Mouse (Mus musculus) megakaryocyte-erythroid progenitor cell, adult 5 weeks (primary cell): ENCODE data around the gene Lgi1. TPM values are rescaled to one million over a fixed set of nuclear protein-coding genes. Genes with fewer than 3 reads are reported as not detected.

ENCODE experiments used
- polyA plus RNA-seq: library from polyadenylated mRNA; stranded (reverse); fragments of >175 nt; gene quantifications from 2 replicates; pipeline ENCODE4 v1.2.3, GENCODE M21; 2012

Gene Lgi1
- polyA plus RNA-seq = not detected in 2 replicates

GRCm38 (mm10) chr19:38264505-38265500, at the start of gene Lgi1:
Gene Lgi1 (plus strand): TSS chr19:38264536.

DNA sequence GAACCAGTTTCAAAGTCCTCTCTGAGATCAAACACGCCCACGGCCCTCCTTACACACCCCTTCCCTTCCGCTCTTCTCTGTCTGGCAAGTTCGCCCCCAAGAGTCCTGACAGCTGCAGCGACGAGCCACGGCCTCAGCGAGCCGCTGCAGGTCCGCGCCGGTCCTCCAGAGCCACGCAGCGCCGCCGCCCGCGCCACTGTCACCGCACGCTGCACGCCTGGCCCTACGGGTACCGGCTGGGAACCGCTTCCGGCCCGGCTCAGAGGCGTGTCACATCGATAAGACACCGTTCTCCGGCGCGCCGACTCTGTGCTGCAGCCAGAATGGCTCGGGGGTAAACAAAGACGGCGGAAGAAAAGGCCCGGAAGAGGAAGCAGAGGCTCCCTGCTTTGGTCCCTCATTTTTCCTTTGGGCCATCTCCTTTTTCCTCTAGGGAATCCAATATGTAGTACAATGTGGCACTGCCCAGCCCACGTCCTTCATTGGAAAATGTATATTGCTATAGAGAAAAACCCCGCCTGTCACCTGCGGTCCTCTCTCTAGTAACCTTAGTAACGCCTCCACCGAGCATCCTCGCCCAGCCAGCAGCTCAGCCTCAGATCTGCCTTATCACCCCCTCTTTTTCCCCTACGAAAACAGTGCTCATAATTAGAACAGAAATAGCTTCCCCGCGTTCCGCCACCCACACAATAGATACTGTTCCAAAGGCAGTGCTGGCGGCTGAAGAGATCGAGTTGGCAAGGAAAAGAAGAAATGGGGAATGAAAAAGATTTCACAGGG, 40.2 kb upstream of the Lgi1 start, which contains the start of gene Fra10ac1:
Fra10ac1 (minus strand) TSS at position 252 of the 780 bp plus-strand sequence.

Other genes with a start within 250 kb of the Lgi1 start
- 0.93 and 1.3 TPM in 2 replicates for gene Myof, start 221.0 kb upstream of the Lgi1 start, polyA plus RNA-seq
- 2.7 and 3.4 TPM in 2 replicates for gene Cep55, start 209.5 kb upstream of the Lgi1 start, polyA plus RNA-seq
- 0.22 and 0.36 TPM in 2 replicates for gene Ffar4, start 167.5 kb upstream of the Lgi1 start, polyA plus RNA-seq
- gene Rbp4, start 139.3 kb upstream of the Lgi1 start, polyA plus RNA-seq = not detected in 2 replicates
- gene Pde6c, start 131.8 kb upstream of the Lgi1 start, polyA plus RNA-seq = not detected in 2 replicates
- gene Fra10ac1, start 40.4 kb upstream of the Lgi1 start, polyA plus RNA-seq = 12.9 and 17.9 TPM in 2 replicates
- gene Slc35g1, start 131.4 kb downstream of the Lgi1 start, polyA plus RNA-seq = 3.4 and 5.2 TPM in 2 replicates
- gene Plce1, start 216.6 kb downstream of the Lgi1 start, polyA plus RNA-seq = 0.01 TPM in 1 of 2 replicates, not detected in the other